Mouse (Mus musculus) megakaryocyte, embryonic 14.5 days (primary cell): ENCODE measurements around the gene Ppp6r2.

Source experiments
- FLI1 ChIP-seq: IDR thresholded peaks from 2 replicates; pipeline ENCODE4 v1.6.1; 2012; ENCODE audit warnings: low read length, inconsistent platforms, mixed read lengths
- GATA1 ChIP-seq: IDR thresholded peaks from 3 replicates; pipeline ENCODE4 v1.6.1; 2012; ENCODE audit warnings: mixed read lengths, low read length, inconsistent platforms, borderline replicate concordance

DNA sequence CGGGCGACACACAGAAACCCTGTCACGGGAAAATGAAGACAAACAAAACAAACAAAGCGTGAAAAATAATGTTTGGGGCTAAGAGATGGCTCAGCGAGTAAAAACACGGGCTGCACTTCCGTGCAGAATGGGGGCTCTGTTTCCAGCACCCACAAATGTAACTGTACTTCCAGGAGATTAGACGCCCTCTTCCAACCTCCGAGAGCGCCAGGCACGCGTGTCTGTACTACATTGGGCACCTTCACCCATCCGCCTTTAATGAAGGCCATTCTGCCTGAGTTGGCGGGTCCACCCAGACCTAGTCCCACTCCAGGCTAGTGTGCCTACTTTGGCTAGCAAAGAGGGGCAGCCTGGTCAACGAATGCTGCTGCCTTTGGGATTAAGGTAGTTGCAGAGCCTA is 14.3 kb upstream of the Ppp6r2 start:
- no peak for TF ChIP-seq GATA1
- TF ChIP-seq FLI1, result no peak
